ENCODE assay signal across 11 mouse cellular contexts in the genomic region with DNA sequence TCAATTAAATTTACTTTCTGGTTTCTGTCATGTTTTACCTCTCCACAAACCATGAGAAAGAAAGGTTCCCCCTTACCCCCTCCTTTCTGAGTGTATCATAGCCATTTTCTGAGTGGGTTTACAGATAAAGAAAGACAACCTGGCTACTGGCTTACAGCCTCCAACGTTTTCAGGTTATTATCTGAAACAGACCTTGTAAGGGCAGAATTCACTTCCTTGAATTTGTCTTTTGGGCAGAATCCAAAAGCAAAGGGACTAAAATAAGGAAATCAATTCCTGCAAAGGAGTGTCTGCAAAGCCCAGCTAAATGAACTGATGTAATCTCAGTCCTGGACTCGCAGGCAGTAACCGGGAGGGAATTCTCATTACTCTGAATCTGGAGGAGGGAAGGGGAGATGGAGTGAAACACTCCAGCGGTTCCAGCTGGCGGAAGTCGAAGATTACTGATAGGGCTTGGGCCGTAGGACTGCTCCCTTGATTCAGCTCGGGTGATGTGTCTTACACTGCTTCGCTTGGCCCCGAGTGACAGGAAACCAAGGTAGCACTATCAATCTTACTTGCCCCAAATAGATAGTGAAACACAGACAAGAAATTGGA.
DNase-seq lines count a peak whose midpoint lies in the region; ATAC-seq lines count a peak whose summit lies in the region.
"Had no signal": no experiment of that assay in that cellular context is flagged by ENCODE, and none has a peak within 500 bp of the region (broad histone marks: within the 10 kb centered on the region; RNA-seq: fewer than 3 reads in every experiment).

No protein-coding gene starts in this region.

- no peaks in the 10 kb centered on the region for H3K27me3 ChIP-seq in kidney, embryonic 14.5 days (ENCODE audit: control insufficient read depth, insufficient read depth, low read length)
- H3K27me3 ChIP-seq: embryonic facial prominence, embryonic 13.5 days; limb, embryonic 12.5 days; midbrain, embryonic 12.5 days had no signal

- ATAC-seq in kidney, embryonic 14.5 days (ENCODE audit: low FRiP score, low TSS enrichment), result peak; percentile 86; the same call in 1 of the 2 replicates

- H3K36me3 ChIP-seq in kidney, embryonic 14.5 days (ENCODE audit: control insufficient read depth, insufficient read depth, low read length), result no peaks in the 10 kb centered on the region
- H3K36me3 ChIP-seq: embryonic facial prominence, embryonic 13.5 days; limb, embryonic 12.5 days; midbrain, embryonic 12.5 days had no signal

- H3K4me3 ChIP-seq in kidney, embryonic 14.5 days (ENCODE audit: low read length), result no peak overlapping the region
- H3K4me3 ChIP-seq: embryonic facial prominence, embryonic 13.5 days; limb, embryonic 12.5 days; midbrain, embryonic 12.5 days had no signal

- intact Hi-C loops in heart, postnatal 36 days (cut with DNase I), result no loop called here

- 28% methylated on average over 10 of the region's 10 CpGs for WGBS in kidney, embryonic 14.5 days

- H3K27ac ChIP-seq in kidney, embryonic 14.5 days (ENCODE audit: low read depth, low read length), result no peak overlapping the region
- H3K27ac ChIP-seq: embryonic facial prominence, embryonic 13.5 days; limb, embryonic 12.5 days; midbrain, embryonic 12.5 days had no signal

- no peaks in the 10 kb centered on the region for H3K4me1 ChIP-seq in kidney, embryonic 14.5 days (ENCODE audit: control insufficient read depth, insufficient read depth, low read length)
- H3K4me1 ChIP-seq: embryonic facial prominence, embryonic 13.5 days; limb, embryonic 12.5 days; midbrain, embryonic 12.5 days had no signal

- no peak for DNase-seq in kidney, adult 9 months
- DNase-seq in urinary bladder, postnatal 14 days (ENCODE audit: low spot score), result peak; percentile 21
- no peak for DNase-seq in urinary bladder, adult 2 months (ENCODE audit: low spot score)
- DNase-seq in heart, postnatal 36 days, result peak; percentile 30 to 44
- DNase-seq in yolk sac, embryonic 10.5 days (ENCODE audit: low spot score), result no peak
- DNase-seq in layer of hippocampus, adult 11-12 months (ENCODE audit: low spot score), result no peak
- no peak for DNase-seq in spleen, postnatal 4 days (ENCODE audit: low spot score in 2 of 2)

- no peaks in the 10 kb centered on the region for H3K9me3 ChIP-seq in kidney, embryonic 14.5 days (ENCODE audit: control insufficient read depth, low read length)
- H3K9me3 ChIP-seq: embryonic facial prominence, embryonic 13.5 days; limb, embryonic 12.5 days; midbrain, embryonic 12.5 days had no signal

- H3K9ac ChIP-seq in kidney, embryonic 14.5 days (ENCODE audit: low read depth, low read length), result no peak overlapping the region
- H3K9ac ChIP-seq: embryonic facial prominence, embryonic 13.5 days; limb, embryonic 12.5 days; midbrain, embryonic 12.5 days had no signal

- H3K4me2 ChIP-seq in kidney, embryonic 14.5 days (replicated peaks; ENCODE audit: low read depth, low read length), result no peak overlapping the region
- H3K4me2 ChIP-seq: embryonic facial prominence, embryonic 13.5 days; limb, embryonic 12.5 days; midbrain, embryonic 12.5 days had no signal

Comparison
In these comparisons a context has a peak if more than half of its experiments do, and no peak if none do; other contexts are left out.
1. DNase-seq: peak in urinary bladder, postnatal 14 days (single experiment) and heart, postnatal 36 days (2 of 2); none in kidney, adult 9 months (single experiment), urinary bladder, adult 2 months (single experiment), yolk sac, embryonic 10.5 days (single experiment), layer of hippocampus, adult 11-12 months (single experiment) and spleen, postnatal 4 days (0 of 2).